Mouse (Mus musculus) brain, embryonic 18.5 days (tissue): ENCODE data around the gene Nt5e.

ENCODE experiments used
- DNase-seq: peaks from one replicate; pipeline ENCODE4 v3.0.0-alpha.2; 2012; ENCODE audit warnings: low read depth, low spot score

Nt5e gene

DNA sequence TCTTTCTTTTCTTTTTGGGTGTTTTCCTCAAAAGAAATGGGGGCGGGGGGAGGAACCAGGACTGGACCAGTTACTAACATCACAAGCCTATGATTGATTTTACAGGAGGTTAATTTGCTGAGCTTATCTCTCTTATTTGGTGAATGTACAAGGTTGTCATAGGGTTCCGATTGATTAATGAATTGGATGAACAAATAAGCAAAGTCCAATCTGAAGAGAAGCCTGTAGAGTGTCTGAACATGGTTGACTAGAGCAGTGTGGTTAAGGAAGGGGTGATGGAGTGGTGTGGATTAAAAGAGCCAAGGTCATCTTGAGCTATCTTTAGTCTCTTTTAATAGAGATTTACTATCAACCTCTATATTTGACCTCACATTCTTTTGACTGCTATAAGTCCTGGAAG, 17.4 kb downstream of the Nt5e start:
- DNase-seq: no peak

DNA sequence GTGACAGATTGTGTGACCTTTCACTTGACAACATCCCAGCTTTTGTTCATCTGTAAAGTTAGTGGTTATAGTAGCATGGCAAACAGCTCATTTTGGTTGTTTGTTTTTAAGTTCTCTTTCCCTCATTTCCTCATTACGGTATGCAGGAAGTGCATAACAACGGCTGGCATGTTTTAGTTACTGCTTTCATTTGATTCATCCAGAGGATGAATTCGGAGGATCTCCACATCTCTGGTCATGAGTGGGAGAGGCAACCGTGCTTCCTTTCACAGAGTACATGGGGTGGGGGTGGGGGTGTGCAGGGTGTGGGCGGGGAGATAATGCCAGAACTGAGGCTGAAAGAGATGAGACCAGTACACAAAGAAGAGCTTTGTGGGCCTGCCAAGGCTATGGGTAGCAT, 19.9 kb downstream of the Nt5e start:
- DNase-seq: no peak

DNA sequence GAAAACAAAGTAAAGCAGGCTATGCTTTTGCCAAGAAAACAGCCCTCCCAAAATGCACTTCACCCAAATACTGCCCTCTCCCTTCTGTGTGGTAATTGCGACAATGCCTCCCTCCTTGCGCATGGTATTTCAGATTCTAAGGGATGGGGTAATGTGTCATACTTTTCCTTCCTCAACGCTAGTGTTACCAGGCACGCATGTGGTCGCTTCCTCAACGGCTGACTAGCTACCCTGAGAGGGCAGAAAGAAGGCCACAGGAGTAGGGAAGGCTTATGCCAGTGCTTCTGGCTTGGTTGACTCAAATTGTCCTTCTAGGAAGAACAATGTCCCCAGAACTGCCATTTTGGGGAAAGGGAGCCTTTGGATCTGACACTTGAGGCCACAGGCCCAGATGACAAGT, 21.6 kb downstream of the Nt5e start:
- DNase-seq: no peak

DNA sequence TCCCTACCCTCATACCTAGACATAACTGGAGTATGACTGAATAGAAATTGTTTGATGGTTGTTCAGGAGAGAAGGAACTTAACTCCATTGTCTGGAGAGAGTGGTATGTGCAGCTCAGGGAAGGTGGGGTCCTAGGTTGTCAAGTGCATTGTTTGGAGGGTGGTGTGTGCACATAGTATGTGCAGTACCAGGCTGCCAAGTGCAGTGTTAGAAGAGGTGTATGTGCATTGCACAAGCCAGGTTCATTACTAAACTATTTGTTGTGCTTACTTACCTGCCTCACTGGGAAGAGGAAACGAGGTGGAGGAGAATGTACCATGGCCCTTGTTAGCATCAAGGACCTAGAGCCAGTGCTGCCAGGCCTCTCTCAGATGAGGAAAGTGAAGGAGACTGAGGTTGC, 23.3 kb downstream of the Nt5e start:
- DNase-seq: no peak

DNA sequence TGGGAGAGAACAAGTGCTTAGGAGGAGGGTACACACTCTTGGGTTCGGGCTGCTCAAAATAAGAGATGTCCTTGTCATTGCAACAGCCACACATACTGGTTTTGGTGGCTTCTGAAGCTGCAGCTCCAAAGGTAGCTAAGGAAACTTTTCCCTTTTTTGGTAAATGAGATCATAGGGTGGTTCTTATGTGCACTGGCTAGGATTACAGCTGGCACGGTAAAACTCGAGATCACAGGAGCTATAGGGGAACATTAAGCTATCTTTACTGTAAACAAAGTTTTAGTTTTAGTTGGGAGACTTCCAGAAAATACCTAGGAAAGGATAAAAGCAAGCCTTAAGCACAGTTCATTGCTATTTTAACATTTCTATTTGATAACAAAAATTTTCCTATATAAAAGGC, 24.2 kb downstream of the Nt5e start:
- DNase-seq: no peak

DNA sequence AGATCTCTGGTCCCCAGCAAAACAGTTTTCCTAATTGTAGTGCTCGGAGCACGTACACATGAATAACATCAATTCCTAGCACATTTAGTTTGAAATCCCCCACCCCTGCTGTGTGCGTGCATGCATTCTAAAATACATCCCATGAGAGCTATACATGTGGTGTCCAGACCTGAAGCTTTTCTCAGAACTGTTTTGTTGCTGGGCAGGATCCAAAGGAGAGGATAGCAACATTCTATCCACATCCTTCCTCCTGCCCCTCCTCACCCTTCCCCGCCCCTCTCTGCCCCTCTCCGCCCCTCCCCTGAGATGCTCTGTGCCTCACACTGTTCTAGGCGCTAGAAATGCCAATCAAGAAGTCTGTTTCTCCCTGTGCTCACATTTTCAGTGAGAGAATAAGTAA, 25.7 kb downstream of the Nt5e start:
- DNase-seq: no peak

DNA sequence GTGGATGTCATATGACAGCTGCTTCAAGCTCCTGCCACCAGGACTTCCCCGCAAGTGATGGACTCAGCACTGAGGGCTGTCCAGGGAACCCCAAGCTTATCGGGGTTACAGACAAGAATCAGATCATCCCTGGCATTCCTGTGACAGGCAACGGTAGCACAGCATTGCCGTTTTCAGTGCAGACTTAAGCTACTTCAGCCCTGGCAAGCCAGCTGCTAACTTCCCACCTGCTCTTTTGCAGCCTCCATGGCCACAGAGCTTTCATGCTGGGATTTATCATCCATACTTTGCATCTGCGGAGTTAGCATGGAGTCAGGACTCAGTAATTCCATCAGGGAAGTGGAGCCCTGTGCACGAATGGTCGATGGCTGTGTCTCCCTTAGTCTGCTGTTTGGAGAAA, 26.5 kb downstream of the Nt5e start:
- DNase-seq: no peak

DNA sequence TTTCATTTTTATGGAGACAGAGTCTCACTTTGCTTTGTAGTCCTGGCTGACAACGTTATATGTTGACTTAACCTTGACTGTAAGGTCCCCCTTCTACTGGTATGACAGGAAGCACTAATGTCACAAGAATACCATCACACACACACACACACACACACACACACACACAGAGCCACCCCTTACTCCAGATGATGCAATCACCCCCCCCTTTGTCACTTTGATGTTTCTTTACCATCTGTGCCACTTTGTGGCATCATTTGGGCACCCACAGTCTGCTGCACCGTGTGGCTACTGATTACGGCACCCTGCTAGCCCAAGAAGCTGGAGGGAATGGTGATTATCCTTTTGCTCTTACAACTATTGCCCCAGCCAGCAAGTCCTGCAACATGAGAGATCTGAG, 30.2 kb downstream of the Nt5e start:
- no peak for DNase-seq

DNA sequence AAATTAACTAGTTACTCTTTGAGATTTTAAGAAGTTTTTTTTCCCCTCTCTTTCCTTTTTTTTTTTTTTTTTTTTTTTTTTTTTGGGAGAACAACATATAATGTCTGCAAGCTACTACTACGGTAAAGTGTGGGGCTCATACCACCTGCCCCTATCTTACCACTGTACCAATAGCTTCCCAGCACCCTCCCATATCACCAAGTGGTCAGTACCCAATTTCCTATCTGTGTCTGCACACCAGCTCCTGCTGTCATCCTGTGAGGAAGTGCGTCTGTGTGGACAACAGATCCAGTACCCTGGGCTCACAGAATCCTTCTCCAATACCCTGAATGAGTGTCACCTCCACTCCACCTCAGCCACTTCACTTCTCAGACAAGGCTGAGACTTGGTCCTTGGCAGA, 32.1 kb downstream of the Nt5e start:
- no peak for DNase-seq

DNA sequence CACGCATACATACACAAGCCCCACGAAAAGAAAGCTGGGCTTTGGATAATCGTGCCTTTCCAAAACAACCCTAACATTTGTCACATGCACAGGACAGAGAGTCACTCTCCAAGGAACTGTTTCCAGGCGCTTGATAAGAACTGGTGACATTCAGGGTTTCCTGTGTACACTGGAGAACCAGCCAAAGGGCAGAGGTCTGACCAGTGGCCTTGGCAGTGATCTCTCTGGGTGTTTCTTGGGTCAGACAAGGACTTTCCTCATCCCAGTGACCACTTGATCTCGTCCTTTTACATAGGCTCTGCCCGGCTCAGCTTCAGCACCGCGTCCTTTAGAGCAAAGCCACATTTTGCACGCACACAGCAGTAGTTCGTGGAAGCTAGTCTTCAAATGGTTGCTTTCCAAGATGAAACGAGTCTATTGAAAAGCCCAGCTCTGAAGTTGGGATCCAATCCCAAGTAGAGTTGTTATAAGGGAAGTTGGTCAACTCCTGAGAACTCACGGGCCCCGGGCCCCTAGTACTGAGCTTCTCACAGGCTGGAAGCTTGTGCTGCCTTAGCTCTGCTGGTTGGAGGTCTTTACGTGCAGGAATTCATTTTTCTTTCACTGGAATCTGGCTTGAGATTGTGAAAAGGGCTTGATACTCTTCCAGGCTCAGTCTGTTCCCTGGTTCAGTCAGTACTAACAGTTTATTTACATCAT, 34.4 kb downstream of the Nt5e start:
- DNase-seq: no peak

DNA sequence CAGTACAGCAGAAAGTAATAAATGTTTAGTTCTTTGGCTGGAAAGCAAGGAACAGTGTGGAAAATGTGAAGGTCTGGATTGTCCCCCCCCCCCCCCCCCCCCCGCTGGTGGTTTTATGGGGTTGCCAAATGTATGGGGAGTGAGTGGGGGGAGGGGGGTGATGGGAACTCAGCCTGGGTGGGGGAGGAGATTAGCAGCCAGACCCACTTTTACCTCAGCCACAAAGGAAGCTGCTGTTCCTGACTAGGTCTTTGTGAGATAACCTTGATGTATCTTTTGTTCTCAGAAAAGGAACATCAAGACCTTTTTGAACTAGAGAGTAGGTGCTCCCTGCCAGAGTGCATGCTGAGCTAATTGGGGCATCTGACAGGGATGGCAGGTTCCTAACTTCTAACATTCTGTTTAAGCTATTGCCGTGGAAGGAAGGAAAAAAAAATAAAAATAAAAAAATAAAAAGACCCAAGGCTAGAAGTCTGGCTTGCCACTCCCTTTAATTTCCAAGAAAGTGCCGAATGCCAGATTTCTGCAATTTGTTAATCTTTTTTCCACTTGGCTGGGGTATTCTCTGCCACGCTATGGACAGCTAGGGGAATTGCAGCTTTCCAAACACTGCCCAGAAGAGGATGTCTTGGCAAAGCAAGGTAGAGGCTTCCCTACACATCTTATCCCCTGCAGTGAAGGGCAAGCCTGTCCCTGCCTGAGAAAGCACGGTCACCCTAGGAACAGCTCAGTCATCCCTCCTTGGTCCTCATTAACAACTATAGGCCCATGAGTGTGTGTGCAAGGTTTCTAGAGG, 35.3 kb downstream of the Nt5e start:
- no peak for DNase-seq

DNA sequence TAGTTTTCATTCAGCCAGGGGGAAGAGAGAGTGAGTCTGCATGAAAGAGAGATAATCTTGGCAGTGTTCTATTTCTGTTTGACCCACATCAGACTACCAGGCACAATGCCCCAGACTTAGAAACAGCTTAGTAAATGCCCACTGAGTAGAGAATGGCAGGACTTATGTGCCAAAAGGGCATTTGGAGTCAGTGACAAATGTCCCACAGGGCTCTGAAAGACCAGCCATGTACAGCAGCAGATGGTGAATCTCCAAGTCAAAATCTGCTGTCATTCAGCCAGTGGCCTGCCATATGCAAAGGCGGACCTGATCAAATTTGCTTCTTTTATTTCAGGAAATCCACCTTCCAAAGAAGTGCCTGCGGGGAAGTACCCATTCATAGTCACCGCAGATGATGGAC, 36.1 kb downstream of the Nt5e start:
- DNase-seq: no peak

DNA sequence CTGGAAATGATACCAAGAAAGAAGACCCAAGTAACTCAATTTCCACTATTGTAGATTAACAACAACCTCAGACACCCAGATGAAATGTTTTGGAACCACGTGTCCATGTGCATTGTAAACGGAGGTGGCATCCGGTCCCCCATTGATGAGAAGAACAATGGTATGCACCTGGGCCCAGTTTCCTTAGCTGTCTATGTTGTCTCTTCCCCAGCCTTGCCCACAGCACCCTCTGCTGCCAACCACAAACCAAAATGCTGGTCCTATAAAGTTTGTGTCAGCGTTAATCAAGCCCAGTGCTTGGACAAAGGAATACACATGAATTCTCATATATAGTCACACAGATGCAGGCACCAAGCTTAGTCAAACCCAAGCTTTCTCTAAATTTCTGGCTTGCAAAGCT, 39.3 kb downstream of the Nt5e start:
- DNase-seq: no peak

DNA sequence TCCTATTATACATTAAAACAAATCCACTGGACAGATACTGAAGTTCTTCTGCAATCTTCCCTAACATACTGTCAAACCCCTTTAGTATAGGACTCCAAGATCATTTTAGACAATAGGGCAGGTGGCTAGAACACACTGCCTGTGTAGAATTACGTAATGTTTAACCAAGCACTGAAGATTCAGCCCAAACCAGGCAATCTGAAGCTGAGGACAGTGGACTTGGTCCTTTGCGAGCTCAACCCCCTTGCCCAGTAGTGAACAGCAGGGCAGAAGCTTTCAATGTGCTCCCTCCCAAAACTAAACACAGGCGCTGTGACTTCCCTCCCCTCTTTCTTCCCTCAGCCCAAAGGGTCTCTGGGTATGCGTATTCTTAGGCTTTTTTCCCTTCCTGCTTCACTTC, 39.8 kb downstream of the Nt5e start:
- DNase-seq: no peak

DNA sequence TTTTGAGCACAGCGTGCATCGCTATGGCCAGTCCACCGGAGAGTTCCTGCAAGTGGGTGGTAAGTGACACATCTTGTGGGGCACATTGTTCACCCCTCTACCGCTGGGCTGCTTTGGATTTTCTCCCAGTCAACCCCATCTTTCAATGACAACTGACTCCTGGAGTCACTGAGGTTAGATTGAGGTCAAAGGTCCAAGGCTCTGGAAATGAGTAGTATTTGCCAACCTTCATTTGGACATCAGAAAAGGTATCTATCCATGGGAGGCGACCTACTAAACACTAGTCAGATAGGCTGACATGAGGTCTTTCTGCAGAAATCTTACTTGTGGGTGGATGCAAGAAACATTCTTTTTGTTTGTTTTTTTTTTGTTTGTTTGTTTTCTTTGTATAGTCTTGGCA, 40.3 kb downstream of the Nt5e start:
- no peak for DNase-seq

DNA sequence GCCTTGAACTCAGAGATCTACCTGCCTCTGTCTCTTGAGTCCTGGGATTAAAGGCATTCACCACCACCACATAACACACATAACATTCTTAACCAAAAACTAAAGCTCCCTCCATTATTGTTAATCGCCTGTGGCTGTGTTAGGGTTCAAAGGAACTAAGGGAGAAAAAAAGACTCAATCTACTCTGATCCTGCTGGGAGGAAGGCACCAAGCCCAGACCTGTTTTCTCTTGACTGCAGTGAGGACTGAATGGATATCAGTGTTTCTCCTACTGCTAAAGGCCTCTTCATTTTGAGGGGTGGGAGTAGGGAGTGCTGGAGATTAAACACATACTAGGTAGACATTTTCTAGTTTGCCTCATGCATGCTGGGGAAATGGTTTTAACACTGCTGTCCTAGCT, 40.8 kb downstream of the Nt5e start:
- DNase-seq: no peak

DNA sequence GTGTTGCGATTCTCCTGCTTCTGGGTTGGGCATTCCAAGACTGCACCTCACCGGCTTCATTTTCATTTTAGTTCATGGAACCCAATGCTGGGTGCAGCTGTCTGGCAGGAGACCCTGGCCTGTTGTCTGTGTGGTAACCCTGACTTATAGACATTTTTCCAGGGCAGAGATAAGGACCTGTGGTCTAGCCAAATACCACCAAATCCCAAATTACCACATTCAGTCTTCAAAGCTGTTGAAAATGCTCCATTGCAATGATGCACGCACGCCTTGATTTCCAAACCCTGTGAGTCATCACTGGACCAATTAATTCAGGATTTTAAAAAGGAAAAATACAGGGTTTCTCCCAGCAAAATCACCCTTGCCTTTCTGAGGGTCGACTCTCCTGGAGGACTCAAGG, 41.5 kb downstream of the Nt5e start:
- DNase-seq: no peak

DNA sequence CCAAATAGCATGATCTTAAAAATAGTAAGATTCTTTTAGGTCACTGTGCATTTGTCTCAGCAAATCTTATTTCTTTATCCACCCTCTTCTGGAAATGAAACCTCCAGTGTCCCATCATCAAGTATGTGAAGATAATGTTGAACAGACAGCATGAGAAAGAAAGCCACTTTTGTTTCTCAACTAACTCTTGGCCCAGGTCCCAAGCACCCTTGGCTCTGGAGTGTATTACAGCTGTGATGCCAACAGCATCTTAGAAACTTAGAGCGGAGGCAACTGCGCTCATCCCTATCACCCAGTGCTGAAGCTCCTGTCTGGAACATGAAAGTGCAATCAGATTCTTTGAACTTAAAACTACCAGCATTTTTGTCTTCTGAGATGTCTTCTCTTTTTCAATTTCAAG, 42.7 kb downstream of the Nt5e start:
- DNase-seq: no peak

DNA sequence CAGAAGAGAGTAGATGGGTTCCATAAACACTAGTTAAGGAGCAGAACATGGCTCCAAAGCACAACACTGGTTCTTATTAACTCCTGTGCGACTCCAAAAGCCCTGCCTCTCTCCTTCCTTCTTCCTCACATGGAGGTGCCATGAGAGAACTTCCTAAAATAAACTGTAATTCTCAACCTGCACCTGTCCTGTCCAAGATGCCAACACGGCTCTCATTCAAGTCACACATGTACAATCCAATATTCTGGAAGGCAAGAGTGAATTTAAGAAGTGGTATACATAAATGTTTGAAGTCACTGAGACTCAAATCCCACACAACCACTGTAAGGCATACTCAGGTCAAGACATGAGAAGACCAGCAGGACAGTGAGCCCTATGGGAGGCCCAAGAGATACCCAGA, 44.2 kb downstream of the Nt5e start:
- DNase-seq: no peak

DNA sequence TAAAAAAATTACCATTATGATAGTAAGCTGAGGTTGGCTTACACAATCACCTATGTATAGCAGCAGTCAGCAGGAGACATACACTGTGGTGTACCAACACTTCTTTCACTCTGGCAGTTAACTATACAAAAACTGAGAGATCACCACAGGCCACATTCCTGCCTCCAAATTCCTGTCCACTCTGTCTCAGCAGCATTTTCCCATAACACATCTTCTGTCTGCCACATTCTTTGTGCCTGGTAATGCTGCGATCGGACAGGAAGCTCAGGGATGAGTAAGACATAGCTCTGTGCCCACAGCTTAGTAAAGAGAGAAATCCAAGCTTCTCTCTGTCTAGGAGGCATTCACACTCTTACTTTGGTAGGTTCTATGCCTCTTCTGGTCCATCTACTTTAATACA, 46.0 kb downstream of the Nt5e start:
- no peak for DNase-seq

DNA sequence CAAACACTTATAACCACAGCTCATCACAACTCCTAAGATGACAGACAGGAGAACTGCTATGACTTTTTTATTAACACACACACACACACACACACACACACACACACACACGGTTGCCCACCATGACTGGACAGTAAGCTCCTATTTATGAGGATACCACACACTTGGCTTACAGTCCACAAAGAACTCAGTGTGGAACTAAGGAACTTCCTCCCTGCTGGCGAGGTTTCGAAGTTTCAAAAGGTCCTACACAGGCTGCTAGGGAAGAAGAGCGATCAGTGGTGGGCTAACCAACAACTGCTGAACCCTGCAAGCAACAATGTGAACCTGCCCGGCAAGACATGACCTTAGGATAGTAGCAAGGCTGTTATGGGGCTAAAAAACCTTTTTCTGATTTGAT, 50.5 kb downstream of the Nt5e start:
- no peak for DNase-seq

DNA sequence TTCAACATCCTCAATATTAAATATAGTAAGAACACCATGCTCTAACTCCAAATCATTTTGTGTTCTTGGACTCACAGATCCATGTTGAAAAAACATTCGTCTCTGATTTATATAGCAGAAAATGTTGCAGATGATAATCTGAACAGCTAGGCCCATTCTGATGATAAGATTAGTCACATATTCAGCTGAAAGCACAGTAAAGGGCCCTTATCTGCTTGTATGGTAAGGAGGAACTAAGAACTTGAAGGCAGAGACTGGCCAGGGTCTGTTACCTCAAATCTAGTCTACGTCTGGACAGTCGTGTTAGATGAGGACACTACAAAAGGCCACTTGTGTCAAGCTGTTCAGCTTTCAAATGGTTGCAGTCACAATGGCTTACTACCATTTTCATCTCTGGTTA, 52.1 kb downstream of the Nt5e start:
- no peak for DNase-seq

DNA sequence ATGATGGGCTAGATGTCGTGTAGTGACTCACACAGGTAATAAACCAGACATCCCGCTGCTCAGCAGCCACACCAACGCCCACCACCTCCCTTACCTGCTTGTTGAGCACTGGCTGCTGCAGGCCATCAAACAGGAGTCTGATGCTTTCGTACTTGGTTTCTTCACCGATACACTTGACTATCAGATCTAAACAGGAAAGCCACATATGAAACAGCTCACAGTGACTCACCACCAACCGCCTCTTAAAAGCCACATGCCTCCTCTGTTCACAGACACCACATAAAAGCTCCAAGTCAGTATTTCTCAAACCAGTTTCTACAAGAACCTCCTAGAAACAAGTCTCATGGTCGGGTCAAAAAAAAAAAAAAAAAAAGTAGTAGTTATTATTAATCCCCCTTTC, 53.1 kb downstream of the Nt5e start:
- DNase-seq: no peak

DNA sequence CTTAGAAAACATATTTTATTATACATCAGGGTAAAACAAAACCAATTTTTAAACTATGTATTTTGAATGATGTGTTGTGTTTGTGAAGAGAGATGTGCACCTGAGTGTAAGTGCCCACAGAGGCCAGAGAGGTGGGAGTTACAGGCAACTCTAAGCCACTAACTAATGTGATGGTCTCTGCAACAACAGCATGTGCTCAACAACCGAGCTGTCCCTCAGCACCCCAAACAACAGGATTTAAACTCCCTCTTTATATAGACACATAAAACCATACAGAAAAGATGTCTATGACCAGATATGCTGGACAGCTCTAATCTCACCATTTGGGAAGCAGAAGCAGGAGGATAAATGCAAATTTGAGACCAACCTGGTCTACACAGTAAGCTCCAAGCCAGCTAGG, 53.5 kb downstream of the Nt5e start:
- DNase-seq: no peak
